Mouse (Mus musculus) hindbrain, embryonic 16.5 days (tissue): ENCODE results near the gene Oaz2. TPM values are rescaled to one million over a fixed set of nuclear protein-coding genes. Genes with fewer than 3 reads are reported as not detected.
"Not testable (repeated sequence)": the region's sequence is repeated elsewhere in the genome, so short reads cannot be mapped to it uniquely, and the experiment has no call there.

Experiments used
- ATAC-seq: fragments of 200-750 bp; cut with Nextera tagmentation; 2 replicates; pipeline ENCODE4 v1.8.0; 2017; ENCODE audit warnings: moderate TSS enrichment, moderate library complexity
- H3K27ac ChIP-seq: fragments of 300-500 bp; sonication (generic); 2 replicates; pipeline ENCODE4 v1.5.1; 2014; ENCODE audit warnings: low read depth, mild to moderate bottlenecking, control low read depth, low read length, moderate library complexity
- H3K27me3 ChIP-seq: fragments of 300-500 bp; sonication (generic); replicated peaks from 2 replicates; pipeline ENCODE4 v1.6.1; 2014; ENCODE audit warnings: low read length; ENCODE audit not compliant: control insufficient read depth, insufficient read depth
- H3K36me3 ChIP-seq: fragments of 300-500 bp; sonication (generic); 2 replicates; pipeline ENCODE4 v1.6.1; 2014; ENCODE audit warnings: mild to moderate bottlenecking, low read length, moderate library complexity, mixed read lengths; ENCODE audit not compliant: control insufficient read depth, insufficient read depth
- H3K4me1 ChIP-seq: fragments of 300-500 bp; sonication (generic); 2 replicates; pipeline ENCODE4 v1.6.1; 2014; ENCODE audit warnings: low read depth, low read length; ENCODE audit not compliant: control insufficient read depth, insufficient read depth
- H3K4me2 ChIP-seq: fragments of 300-500 bp; sonication (generic); 2 replicates; pipeline ENCODE4 v1.6.1; 2014; ENCODE audit warnings: mild to moderate bottlenecking, low read length, control low read depth, moderate library complexity
- H3K4me3 ChIP-seq: fragments of 300-500 bp; sonication (generic); 2 replicates; pipeline ENCODE4 v1.5.1; 2014; ENCODE audit warnings: mild to moderate bottlenecking, low read length, control low read depth, moderate library complexity
- H3K9ac ChIP-seq: fragments of 300-500 bp; sonication (generic); 2 replicates; pipeline ENCODE4 v1.6.1; 2014; ENCODE audit warnings: low read depth, mild to moderate bottlenecking, control low read depth, low read length, moderate library complexity
- H3K9me3 ChIP-seq: fragments of 300-500 bp; sonication (generic); 2 replicates; pipeline ENCODE4 v1.6.1; 2014; ENCODE audit warnings: mild to moderate bottlenecking, low read length, moderate library complexity; ENCODE audit not compliant: control insufficient read depth
- WGBS: fragments of 180-500 bp; shearing (Covaris S2); extraction: QIAGEN DNeasy Blood & Tissue Kit; methylation state at CpG from one replicate; pipeline ENCODE4 v1.1.7; 2014; 5-methylcytosine and 5-hydroxymethylcytosine counted together
- polyA plus RNA-seq: library from polyadenylated mRNA; unstranded; fragments of >200 nt; fragmentation: Nextera tagmentation; extraction: Ambion mirVana; gene quantifications from 2 replicates; pipeline ENCODE4 v1.2.1, GENCODE M21; 2015

Gene Oaz2
- polyA plus RNA-seq, 1 experiment from 2014 or later = 449 TPM

DNA sequence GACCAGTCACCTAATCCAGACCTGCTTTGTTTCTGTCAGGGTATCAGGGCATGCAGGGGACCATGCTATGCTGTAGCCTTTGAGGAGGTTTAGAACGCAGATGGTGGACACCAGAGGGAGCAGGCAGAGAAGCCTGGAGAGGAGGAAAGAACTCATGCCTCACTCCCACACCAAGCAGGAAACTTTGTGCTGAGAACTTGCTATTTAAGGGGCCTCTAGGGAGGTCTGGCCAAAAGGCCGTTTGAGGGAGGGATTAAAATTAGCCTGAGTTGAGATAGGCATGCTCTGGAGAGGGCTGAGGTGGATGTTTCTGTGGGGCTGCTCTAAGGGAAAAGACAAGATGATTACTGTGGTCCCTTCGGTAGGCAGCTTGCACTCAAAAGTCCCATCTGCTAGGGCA, 21.8 kb upstream of the Oaz2 start:
- Histone ChIP-seq H3K4me1 (no peaks in the 10 kb centered on the region), H3K9me3 (no peaks in the 10 kb centered on the region), H3K4me3 (no peak overlapping the region), H3K4me2 (no peak overlapping the region), H3K27me3 (no peaks in the 10 kb centered on the region), H3K27ac (no peak overlapping the region), H3K9ac (no peak overlapping the region), H3K36me3 (no peaks in the 10 kb centered on the region)
- no peak for ATAC-seq
- 71% methylated on average over 3 of the region's 3 CpGs for WGBS

DNA sequence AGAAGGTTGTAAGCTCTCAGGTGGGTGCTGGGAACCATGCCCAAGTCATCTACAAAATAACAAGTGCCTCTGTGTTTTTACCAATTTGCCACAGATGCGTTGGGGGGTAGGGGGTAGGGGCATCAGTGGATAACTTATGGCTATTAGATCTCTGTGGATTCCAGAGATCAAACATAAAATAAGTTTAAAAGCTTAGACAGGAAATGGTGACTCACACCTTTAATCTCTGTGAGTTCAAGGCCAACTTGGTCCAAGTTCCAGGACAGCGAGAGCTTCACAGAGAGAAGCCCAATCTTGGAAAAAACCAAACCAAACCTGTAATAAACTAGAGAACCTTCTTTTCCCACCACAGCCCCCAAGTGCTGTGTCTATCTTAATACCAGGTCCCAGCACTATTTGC, 21.0 kb upstream of the Oaz2 start:
- 93% methylated on average over 2 of the region's 2 CpGs for WGBS
- Histone ChIP-seq H3K4me1 (no peaks in the 10 kb centered on the region), H3K27ac (no peak overlapping the region), H3K27me3 (no peaks in the 10 kb centered on the region), H3K36me3 (no peaks in the 10 kb centered on the region), H3K4me3 (no peak overlapping the region), H3K9ac (no peak overlapping the region), H3K9me3 (no peaks in the 10 kb centered on the region), H3K4me2 (no peak overlapping the region)
- ATAC-seq = no peak

DNA sequence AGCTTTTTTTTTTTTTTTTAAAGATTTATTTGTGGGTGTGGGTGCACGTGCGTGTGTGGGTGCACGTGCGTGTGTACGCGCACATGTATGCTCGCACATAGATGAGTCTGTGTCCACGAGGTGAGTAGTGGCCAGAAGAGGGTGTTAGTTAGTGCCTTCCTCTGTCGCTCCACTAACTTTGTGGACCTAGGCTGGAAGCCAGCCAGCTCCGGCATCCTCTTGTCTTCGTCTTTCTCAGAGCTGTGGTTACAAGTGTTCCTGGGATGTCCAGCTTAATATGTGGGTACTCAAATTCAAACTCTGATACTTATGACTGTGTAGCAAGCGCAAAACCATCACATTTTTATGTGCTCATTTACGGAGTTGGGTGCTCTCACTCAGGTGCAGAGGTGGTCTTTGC, 19.1 kb upstream of the Oaz2 start:
- H3K9me3 ChIP-seq = no peaks in the 10 kb centered on the region

DNA sequence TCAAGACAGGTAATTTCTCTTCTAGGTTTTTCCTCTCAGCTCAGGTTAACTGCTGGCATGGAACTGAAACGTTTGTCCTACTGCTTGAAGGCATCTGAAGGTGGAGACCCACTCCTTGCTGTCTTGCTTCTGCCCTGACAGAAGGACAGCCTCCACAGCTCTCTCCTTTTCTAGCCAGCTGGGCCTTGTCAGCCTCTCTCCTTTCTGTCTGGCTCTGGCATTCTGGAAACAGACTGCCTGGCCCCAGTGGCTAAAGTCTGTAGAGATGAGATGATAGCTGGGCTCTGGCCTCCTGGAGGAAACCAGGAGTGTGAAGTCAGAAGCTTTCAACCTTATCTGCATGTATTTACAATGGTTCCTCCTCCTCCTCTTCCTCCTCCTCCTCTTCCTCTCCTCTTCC, 17.8 kb upstream of the Oaz2 start:
- no peaks in the 10 kb centered on the region for H3K9me3 ChIP-seq
- no peaks in the 10 kb centered on the region for H3K4me1 ChIP-seq
- H3K4me3 ChIP-seq = no peak overlapping the region
- H3K4me2 ChIP-seq = no peak overlapping the region
- H3K27ac ChIP-seq = no peak overlapping the region
- H3K36me3 ChIP-seq = no peaks in the 10 kb centered on the region
- WGBS = 69% methylated on average over 1 of the region's 1 CpGs
- H3K27me3 ChIP-seq = no peaks in the 10 kb centered on the region
- no peak for ATAC-seq
- no peak overlapping the region for H3K9ac ChIP-seq

More for the DNA sequence above, 19.1 kb upstream of the Oaz2 start:
- no peaks in the 10 kb centered on the region for H3K4me1 ChIP-seq
- no peak overlapping the region for H3K4me2 ChIP-seq
- H3K27me3 ChIP-seq = no peaks in the 10 kb centered on the region
- no peak overlapping the region for H3K4me3 ChIP-seq
- no peak for ATAC-seq
- H3K27ac ChIP-seq = no peak overlapping the region
- WGBS = 94% methylated on average over 13 of the region's 13 CpGs
- no peak overlapping the region for H3K9ac ChIP-seq
- H3K36me3 ChIP-seq = no peaks in the 10 kb centered on the region

DNA sequence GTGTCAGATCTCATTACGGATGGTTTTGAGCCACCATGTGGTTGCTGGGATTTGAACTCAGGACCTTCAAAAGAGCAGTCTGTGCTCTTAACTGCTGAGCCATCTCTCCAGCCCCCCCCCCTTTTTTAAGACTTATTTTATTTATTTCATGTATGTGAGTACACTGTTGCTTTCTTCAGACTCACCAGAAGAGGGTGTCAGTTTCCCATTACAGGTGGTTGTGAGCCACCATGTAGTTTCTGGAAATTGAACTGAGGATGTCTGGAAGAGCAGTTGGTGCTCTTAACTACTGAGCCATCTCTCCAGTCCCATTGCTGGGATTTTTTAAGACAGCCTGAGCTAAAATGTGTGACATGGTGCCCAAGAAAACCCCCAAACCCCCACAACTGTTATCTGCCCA, 15.8 kb upstream of the Oaz2 start:
- H3K9me3 ChIP-seq, H3K27ac ChIP-seq, H3K4me1 ChIP-seq, H3K27me3 ChIP-seq, H3K36me3 ChIP-seq, H3K9ac ChIP-seq, ATAC-seq, H3K4me3 ChIP-seq, H3K4me2 ChIP-seq: not testable (repeated sequence)
- 100% methylated on average over 1 of the region's 1 CpGs for WGBS

DNA sequence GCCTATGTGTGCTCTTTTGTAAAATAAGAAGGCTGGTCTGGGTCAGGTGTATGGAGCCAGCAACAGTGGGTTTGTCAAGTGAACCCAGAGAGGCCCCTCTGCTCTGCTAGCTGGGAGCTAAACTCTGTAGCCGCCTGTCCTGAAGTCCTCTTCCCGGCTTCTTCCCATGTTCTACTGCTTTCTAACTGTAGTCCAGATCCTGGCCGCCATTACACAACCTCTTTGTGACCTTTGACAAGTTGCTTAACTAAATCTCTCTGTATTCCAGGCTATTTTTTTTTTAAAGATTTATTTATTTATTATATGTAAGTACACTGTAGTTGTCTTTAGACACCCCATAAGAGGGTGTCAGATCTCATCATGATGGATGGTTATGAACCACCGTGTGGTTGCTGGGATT, 14.1 kb upstream of the Oaz2 start:
- no peak overlapping the region for H3K4me3 ChIP-seq
- no peaks in the 10 kb centered on the region for H3K4me1 ChIP-seq
- H3K27ac ChIP-seq = no peak overlapping the region
- H3K9ac ChIP-seq = no peak overlapping the region
- 94% methylated on average over 4 of the region's 4 CpGs for WGBS
- no peaks in the 10 kb centered on the region for H3K27me3 ChIP-seq
- H3K9me3 ChIP-seq = no peaks in the 10 kb centered on the region
- no peaks in the 10 kb centered on the region for H3K36me3 ChIP-seq
- ATAC-seq = no peak
- H3K4me2 ChIP-seq = no peak overlapping the region

DNA sequence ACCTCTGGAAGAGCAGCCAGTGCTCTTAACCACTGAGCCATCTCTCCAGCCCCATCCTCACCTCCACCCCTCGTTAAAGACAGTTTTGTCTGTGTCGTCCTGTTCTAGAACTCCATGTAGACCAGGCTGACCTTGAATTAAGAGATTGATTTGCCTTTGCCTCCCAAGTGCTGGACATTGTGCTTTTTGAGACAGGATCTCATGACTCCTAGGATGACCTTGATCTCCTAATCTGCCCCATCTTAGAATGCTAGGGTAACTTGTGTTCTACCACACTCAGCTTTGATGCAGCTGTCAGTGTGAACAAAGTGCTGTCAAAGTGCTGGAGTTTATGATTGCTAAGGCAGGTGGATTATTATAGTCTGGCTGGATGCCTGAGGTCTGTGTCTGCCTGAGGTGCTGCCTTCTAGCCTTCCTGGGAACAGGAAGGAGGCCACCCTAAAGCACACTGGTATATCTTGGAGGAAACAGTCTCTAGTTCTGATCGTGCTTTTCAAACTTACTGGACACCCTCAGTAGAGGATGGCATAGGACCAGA, 13.0 kb upstream of the Oaz2 start:
- Histone ChIP-seq H3K27me3 (no peaks in the 10 kb centered on the region), H3K4me1 (no peaks in the 10 kb centered on the region), H3K4me2 (no peak overlapping the region), H3K9me3 (no peaks in the 10 kb centered on the region), H3K9ac (no peak overlapping the region), H3K27ac (no peak overlapping the region), H3K4me3 (no peak overlapping the region), H3K36me3 (no peaks in the 10 kb centered on the region)
- 77% methylated on average over 3 of the region's 3 CpGs for WGBS
- ATAC-seq = no peak

DNA sequence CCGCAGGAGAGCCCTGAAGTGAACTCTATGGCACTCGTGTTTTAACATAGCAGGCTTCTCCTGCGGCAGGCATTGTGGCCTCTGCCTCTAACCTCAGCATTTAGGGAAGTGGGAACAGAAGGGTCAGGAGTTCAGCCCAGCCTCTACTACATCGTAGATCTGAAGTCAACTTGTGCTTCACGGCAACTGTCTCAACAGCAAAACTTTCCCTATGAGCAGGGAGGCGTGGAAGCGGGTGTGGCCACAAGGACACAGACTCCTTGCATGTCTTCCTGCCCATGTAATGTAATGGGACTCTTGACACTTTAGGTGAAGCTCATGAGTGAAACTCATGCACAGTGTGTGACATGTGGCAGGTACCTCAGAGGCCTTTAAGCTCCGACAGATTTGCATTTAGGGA, 12.3 kb upstream of the Oaz2 start:
- no peak overlapping the region for H3K4me2 ChIP-seq
- no peak overlapping the region for H3K4me3 ChIP-seq
- 89% methylated on average over 8 of the region's 8 CpGs for WGBS
- ATAC-seq = no peak
- no peaks in the 10 kb centered on the region for H3K9me3 ChIP-seq
- no peaks in the 10 kb centered on the region for H3K4me1 ChIP-seq
- H3K9ac ChIP-seq = no peak overlapping the region
- no peaks in the 10 kb centered on the region for H3K36me3 ChIP-seq
- no peaks in the 10 kb centered on the region for H3K27me3 ChIP-seq
- H3K27ac ChIP-seq = no peak overlapping the region

DNA sequence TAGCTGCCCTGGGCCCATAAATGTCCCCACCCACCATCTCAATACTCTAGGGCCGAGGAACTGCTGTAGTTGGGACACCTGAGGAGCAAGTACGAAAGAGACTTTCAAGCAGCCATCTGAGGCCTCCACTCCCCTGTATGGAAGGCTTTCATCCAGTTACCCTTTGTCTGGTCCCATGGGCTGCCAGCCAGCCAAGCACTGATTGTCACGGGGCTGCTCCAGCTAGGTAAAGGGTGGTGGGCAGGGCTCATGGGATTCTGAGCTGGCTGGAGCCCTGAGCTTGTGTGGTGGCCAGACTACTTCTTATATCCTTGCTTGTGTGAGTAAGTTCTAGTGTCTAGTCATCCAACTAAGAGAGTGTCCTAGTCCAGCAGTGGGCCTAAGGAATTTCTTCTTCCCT, 10.6 kb upstream of the Oaz2 start:
- Histone ChIP-seq H3K9ac (no peak overlapping the region), H3K4me1 (no peaks in the 10 kb centered on the region), H3K27me3 (no peaks in the 10 kb centered on the region), H3K36me3 (no peaks in the 10 kb centered on the region), H3K27ac (no peak overlapping the region), H3K4me2 (no peak overlapping the region), H3K9me3 (no peaks in the 10 kb centered on the region), H3K4me3 (no peak overlapping the region)
- 77% methylated on average over 3 of the region's 3 CpGs for WGBS
- no peak for ATAC-seq

DNA sequence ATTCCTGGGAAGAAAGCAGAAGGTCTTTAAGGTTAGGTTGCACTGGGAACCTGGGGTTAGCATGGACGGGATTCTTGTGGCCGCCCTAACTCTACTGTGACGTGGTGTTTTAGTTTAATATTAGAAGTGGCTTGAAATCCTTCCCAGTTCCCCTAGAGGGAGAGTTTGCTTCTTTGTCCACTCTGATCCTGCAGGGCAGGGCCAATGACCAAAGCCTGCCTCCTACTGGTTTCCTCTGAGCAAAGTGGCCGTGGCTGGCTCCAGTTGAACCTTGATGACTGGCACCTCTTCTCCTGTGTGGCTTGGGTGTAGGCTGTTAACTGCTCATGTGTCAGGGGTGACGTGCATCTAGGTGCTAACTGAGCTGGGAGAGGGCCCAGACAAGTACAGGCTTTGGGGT, 6.8 kb upstream of the Oaz2 start:
- H3K4me2 ChIP-seq = no peak overlapping the region

More for the DNA sequence above, 6.8 kb upstream of the Oaz2 start:
- ATAC-seq = no peak
- H3K4me3 ChIP-seq = no peak overlapping the region
- H3K27ac ChIP-seq = no peak overlapping the region
- H3K9ac ChIP-seq = no peak overlapping the region
- H3K27me3 ChIP-seq = no peaks in the 10 kb centered on the region
- no peaks in the 10 kb centered on the region for H3K36me3 ChIP-seq
- 65% methylated on average over 5 of the region's 5 CpGs for WGBS
- no peaks in the 10 kb centered on the region for H3K9me3 ChIP-seq
- no peaks in the 10 kb centered on the region for H3K4me1 ChIP-seq
